Mouse (Mus musculus) heart, postnatal 25 days (tissue): ENCODE data around the gene Bves. TPM values are rescaled to one million over a fixed set of nuclear protein-coding genes. Genes with fewer than 3 reads are reported as not detected.
"Not testable (repeated sequence)": the region's sequence is repeated elsewhere in the genome, so short reads cannot be mapped to it uniquely, and the experiment has no call there.

Source experiments
- DNase-seq: peaks from one replicate; pipeline ENCODE4 v3.0.0; 2022; ENCODE audit warnings: low spot score
- intact Hi-C: fragments of 180-260 bp; cut with DNase I; formaldehyde crosslinking; loops from one replicate; pipeline ENCODE4 v1.15.1; 2025
- total RNA-seq, 2 experiments: library from RNA; stranded (reverse); gene quantifications; 2 replicates each; pipeline ENCODE4 v1.2.3; 2021

Gene Bves
- total RNA-seq, 2 experiments from 2014 or later: 42.2 to 43.8 TPM

GRCm38 (mm10) chr10:45344381-45344780, 8.8 kb downstream of the Bves start:
- intact Hi-C loops: no loop called here
- no peak for DNase-seq

GRCm38 (mm10) chr10:45345217-45345616, 9.6 kb downstream of the Bves start:
- no peak for DNase-seq
- intact Hi-C loops: no loop called here

- DNase-seq, intact Hi-C loops: not testable (repeated sequence)
These were observed 12.6 kb downstream of the Bves start for GRCm38 (mm10) chr10:45348143-45348542.

- no peak for DNase-seq
These were observed 20.5 kb downstream of the Bves start for GRCm38 (mm10) chr10:45356091-45356490.

GRCm38 (mm10) chr10:45363396-45363795, 27.8 kb downstream of the Bves start:
- intact Hi-C loops: no loop called here
- DNase-seq: no peak

More at GRCm38 (mm10) chr10:45356091-45356490, 20.5 kb downstream of the Bves start:
- intact Hi-C loops: no loop called here

- no peak for DNase-seq
- intact Hi-C loops: no loop called here
These were observed 31.6 kb downstream of the Bves start for GRCm38 (mm10) chr10:45366987-45367705.

GRCm38 (mm10) chr10:45369639-45370038, 34.1 kb downstream of the Bves start:
- no peak for DNase-seq
- intact Hi-C loops: no loop called here

- no peak for DNase-seq
- intact Hi-C loops: no loop called here
These were observed 35.0 kb downstream of the Bves start for GRCm38 (mm10) chr10:45370545-45370944.

GRCm38 (mm10) chr10:45372994-45373692, 37.6 kb downstream of the Bves start:
- intact Hi-C loops: loop anchor here (1.0 to 2.0 kb wide), 2 partner anchors 275 to 322 kb away; no protein-coding TSS in a partner anchor
- DNase-seq: no peak

GRCm38 (mm10) chr10:45378269-45378668, 42.7 kb downstream of the Bves start:
- intact Hi-C loops: no loop called here
- DNase-seq: no peak

- DNase-seq: no peak
- intact Hi-C loops: loop anchor here (2.0 to 10.0 kb wide), 3 partner anchors 133 to 535 kb away; no protein-coding TSS in a partner anchor
These were observed 46.5 kb downstream of the Bves start for GRCm38 (mm10) chr10:45381937-45382636.

GRCm38 (mm10) chr10:45382637-45382958, 47.0 kb downstream of the Bves start:
- DNase-seq: no peak
- intact Hi-C loops: loop anchor here (2.0 to 10.0 kb wide), 3 partner anchors 132 to 534 kb away; no protein-coding TSS in a partner anchor

GRCm38 (mm10) chr10:45398211-45398610, 62.6 kb downstream of the Bves start:
- no peak for DNase-seq
- intact Hi-C loops: no loop called here

- intact Hi-C loops: no loop called here
These were observed 64.2 kb downstream of the Bves start for GRCm38 (mm10) chr10:45399702-45400243.

GRCm38 (mm10) chr10:45410624-45411341, 75.2 kb downstream of the Bves start:
- DNase-seq: no peak
- intact Hi-C loops: no loop called here

More at GRCm38 (mm10) chr10:45399702-45400243, 64.2 kb downstream of the Bves start:
- DNase-seq: no peak

GRCm38 (mm10) chr10:45411741-45412140, 76.2 kb downstream of the Bves start:
- intact Hi-C loops: no loop called here
- DNase-seq: no peak

GRCm38 (mm10) chr10:45412144-45412543, 76.6 kb downstream of the Bves start:
- intact Hi-C loops: no loop called here
- no peak for DNase-seq
